Comparison of ENCODE assay signal across 12 mouse cellular contexts in the genomic region with DNA sequence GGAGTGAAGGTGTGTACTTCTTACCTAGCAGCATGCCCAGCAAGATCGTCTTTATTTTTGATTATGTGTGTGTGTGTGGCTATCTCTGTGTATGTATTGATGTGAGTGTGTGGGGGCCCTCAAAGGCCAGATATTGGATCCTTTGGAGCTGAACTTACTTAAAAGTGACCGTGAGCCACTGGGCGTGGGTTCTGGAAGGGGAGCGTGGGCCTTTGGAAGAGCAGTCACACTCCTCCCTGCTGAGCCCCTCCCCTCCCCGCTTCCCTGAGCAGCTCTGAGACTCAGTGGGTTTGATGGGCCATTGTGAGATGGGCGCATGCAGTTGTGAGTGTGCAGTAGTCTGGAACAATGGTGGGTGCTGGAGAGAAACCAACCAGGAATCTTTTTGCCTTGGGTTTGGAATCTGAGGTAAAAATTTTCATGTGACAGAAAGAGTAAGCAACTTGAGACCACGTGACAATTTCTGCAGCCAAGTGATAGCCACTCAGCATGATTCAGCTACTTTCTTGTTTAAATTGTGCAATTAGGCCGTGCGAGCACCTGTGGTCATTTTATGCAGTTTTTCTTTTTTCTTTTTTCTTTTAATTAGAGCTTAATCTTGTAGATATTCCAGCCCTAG. TPM values are rescaled to one million over a fixed set of nuclear protein-coding genes. Genes with fewer than 3 reads are reported as not detected.
A peak's percentile ranks its signal among the peaks of the same experiment; 100 is the strongest.
DNase-seq lines count a peak whose midpoint lies in the region; ATAC-seq and TF ChIP-seq lines count a peak whose summit lies in the region.
"Had no signal": no experiment of that assay in that cellular context is flagged by ENCODE, and none has a peak within 500 bp of the region (broad histone marks: within the 10 kb centered on the region; RNA-seq: fewer than 3 reads in every experiment).

No protein-coding gene starts in this region.

- 69% methylated on average over 9 of the region's 9 CpGs for WGBS in lung, embryonic 14.5 days
- 67% methylated on average over 9 of the region's 9 CpGs for whole genome bisulfite sequencing in lung, adult 2 months
- WGBS in liver, embryonic 16.5 days (ENCODE audit: insufficient replicate concordance): 17% methylated on average over 9 of the region's 9 CpGs

- no peak for TF ChIP-seq CTCF in lung, embryonic 14.5 days (IDR thresholded peaks at IDR 0.05; ENCODE audit: low read depth)
- TF ChIP-seq CTCF in lung, adult 2 months (IDR thresholded peaks at IDR 0.05; ENCODE audit: insufficient read depth, low read length): no peak

- DNase-seq in lung, embryonic 14.5 days: no peak
- no peak for DNase-seq in lung, adult 2 months
- peak; percentile 80 for DNase-seq in c-Kit-negative CD71-positive TER-119-positive erythroid progenitor cells, embryonic 14.5 days (ENCODE audit: low read depth, low spot score)
- peak; percentile 44 for DNase-seq in yolk sac, embryonic 10.5 days (ENCODE audit: low spot score)
- DNase-seq in adrenal gland, adult 2 months: no peak
- DNase-seq in cerebellum, adult 9-11 months: no peak
- DNase-seq: adrenal gland, adult 8-10 months; cerebellum, adult 2 months had no signal

- 0 out of 2 replicates have a peak, but pooled peaks cover 3% of the 10 kb centered on the region for H3K27me3 ChIP-seq in lung, embryonic 14.5 days (ENCODE audit: insufficient read depth, low read length)
- no peaks in the 10 kb centered on the region for H3K27me3 ChIP-seq in liver, embryonic 16.5 days (ENCODE audit: control insufficient read depth, insufficient read depth, low read depth, low read length)
- H3K27me3 ChIP-seq: intestine, embryonic 15.5 days had no signal

- peak overlapping the region; percentile 24; the same call in 1 of the 2 replicates for H3K4me2 ChIP-seq in lung, embryonic 14.5 days
- peak overlapping the region; percentile 74 for H3K4me2 ChIP-seq in liver, embryonic 16.5 days (ENCODE audit: low read depth, low read length)
- H3K4me2 ChIP-seq: embryonic facial prominence, embryonic 12.5 days; intestine, embryonic 15.5 days; limb, embryonic 12.5 days had no signal

- H3K27ac ChIP-seq in lung, embryonic 14.5 days (ENCODE audit: low read depth): peak overlapping the region; percentile 5; the same call in 1 of the 2 replicates
- H3K27ac ChIP-seq in liver, embryonic 16.5 days (ENCODE audit: low read length): peak overlapping the region; percentile 95
- H3K27ac ChIP-seq: embryonic facial prominence, embryonic 12.5 days; intestine, embryonic 15.5 days; limb, embryonic 12.5 days had no signal

- ATAC-seq in lung, embryonic 14.5 days (ENCODE audit: insufficient read depth): no peak
- ATAC-seq in liver, embryonic 16.5 days (ENCODE audit: low read depth): peak; percentile 45
- ATAC-seq: intestine, embryonic 15.5 days had no signal

- no peaks in the 10 kb centered on the region for H3K9me3 ChIP-seq in lung, embryonic 14.5 days (ENCODE audit: low read depth, low read length)
- no peaks in the 10 kb centered on the region for H3K9me3 ChIP-seq in liver, embryonic 16.5 days (replicated peaks; ENCODE audit: control insufficient read depth, low read length)
- H3K9me3 ChIP-seq: embryonic facial prominence, embryonic 12.5 days; intestine, embryonic 15.5 days; limb, embryonic 12.5 days had no signal

- no peak for TF ChIP-seq POLR2A in lung, adult 2 months (IDR thresholded peaks at IDR 0.05; ENCODE audit: borderline replicate concordance, extremely low read depth, low read depth, low read length)

- no peaks in the 10 kb centered on the region; the same call in 1 of the 2 replicates for H3K36me3 ChIP-seq in lung, embryonic 14.5 days (ENCODE audit: insufficient read depth)
- peaks cover 40% of the 10 kb centered on the region for H3K36me3 ChIP-seq in liver, embryonic 16.5 days (ENCODE audit: control insufficient read depth, insufficient read depth)

- no peak overlapping the region for H3K9ac ChIP-seq in lung, embryonic 14.5 days
- H3K9ac ChIP-seq in liver, embryonic 16.5 days (ENCODE audit: low read depth, low read length): peak overlapping the region; percentile 66
- H3K9ac ChIP-seq: embryonic facial prominence, embryonic 12.5 days; intestine, embryonic 15.5 days; limb, embryonic 12.5 days had no signal

- no peak overlapping the region for H3K4me3 ChIP-seq in lung, embryonic 14.5 days (ENCODE audit: low read depth, low read length)
- no peak overlapping the region for H3K4me3 ChIP-seq in lung, adult 2 months (replicated peaks; ENCODE audit: extremely low read depth, low read depth, low read length)
- H3K4me3 ChIP-seq in liver, embryonic 16.5 days (ENCODE audit: low read depth, low read length): peak overlapping the region; percentile 58
- H3K4me3 ChIP-seq: embryonic facial prominence, embryonic 12.5 days; intestine, embryonic 15.5 days; limb, embryonic 12.5 days had no signal

- H3K4me1 ChIP-seq in lung, embryonic 14.5 days (ENCODE audit: insufficient read depth): peaks cover 11% of the 10 kb centered on the region
- H3K4me1 ChIP-seq in lung, adult 2 months (ENCODE audit: control insufficient read depth, insufficient read depth, low read length): peaks cover 10% of the 10 kb centered on the region
- H3K4me1 ChIP-seq in liver, embryonic 16.5 days (ENCODE audit: control insufficient read depth, low read depth, low read length): peaks cover 69% of the 10 kb centered on the region

RNA-seq across cellular contexts. Expression of gene Creg1, which starts 5.5 kb away (rescaled TPM):
- 54.3 and 58.3 TPM in 2 replicates for polyA plus RNA-seq in lung, embryonic 14.5 days (2014; fragmentation: Nextera tagmentation; extraction: Ambion mirVana)
- polyA plus RNA-seq in lung, adult 2 months (2012; rRNA removed): 91.8 and 94.8 TPM in 2 replicates
- polyA plus RNA-seq in liver, embryonic 16.5 days (2015; fragmentation: Nextera tagmentation; extraction: Ambion mirVana): 316 and 317 TPM in 2 replicates
- total RNA-seq in adrenal gland, adult 2 months (2021): 100 to 1,000 TPM in 1 of 2 experiments, 10 to 100 TPM in 1; 66.0 to 104 TPM
- polyA plus RNA-seq in adrenal gland, adult 2 months (2012; rRNA removed): 76.1 and 88.4 TPM in 2 replicates

RNA-seq across cellular contexts. Expression of gene Cd247, which starts 19.5 kb away (rescaled TPM):
- polyA plus RNA-seq in lung, embryonic 14.5 days (2014; fragmentation: Nextera tagmentation; extraction: Ambion mirVana): 1.1 and 1.5 TPM in 2 replicates
- polyA plus RNA-seq in lung, adult 2 months (2012; rRNA removed): 8.7 and 10.7 TPM in 2 replicates
- 0.09 and 0.17 TPM in 2 replicates for polyA plus RNA-seq in liver, embryonic 16.5 days (2015; fragmentation: Nextera tagmentation; extraction: Ambion mirVana)
- under 1 TPM; 0.35 to 0.45 TPM for total RNA-seq in adrenal gland, adult 2 months (2021)
- 1.2 and 1.9 TPM in 2 replicates for polyA plus RNA-seq in adrenal gland, adult 2 months (2012; rRNA removed)

RNA-seq across cellular contexts. Expression of gene Rcsd1, which starts 59.4 kb away (rescaled TPM):
- polyA plus RNA-seq in lung, embryonic 14.5 days (2014; fragmentation: Nextera tagmentation; extraction: Ambion mirVana): 22.9 and 25.2 TPM in 2 replicates
- polyA plus RNA-seq in lung, adult 2 months (2012; rRNA removed): 33.9 and 40.9 TPM in 2 replicates
- polyA plus RNA-seq in liver, embryonic 16.5 days (2015; fragmentation: Nextera tagmentation; extraction: Ambion mirVana): 12.1 and 12.8 TPM in 2 replicates
- total RNA-seq in adrenal gland, adult 2 months (2021): 10 to 100 TPM; 13.5 to 16.0 TPM
- polyA plus RNA-seq in adrenal gland, adult 2 months (2012; rRNA removed): 4.4 and 4.9 TPM in 2 replicates

Comparison
In these comparisons a context has a peak if more than half of its experiments do, and no peak if none do; other contexts are left out.
1. DNase-seq: peak in c-Kit-negative CD71-positive TER-119-positive erythroid progenitor cells, embryonic 14.5 days (single experiment) and yolk sac, embryonic 10.5 days (single experiment); none in lung, embryonic 14.5 days (single experiment), lung, adult 2 months (single experiment), adrenal gland, adult 2 months (single experiment) and cerebellum, adult 9-11 months (single experiment).